Mouse (Mus musculus) limb, embryonic 13.5 days (tissue): ENCODE results near the gene Cox8c. TPM values are rescaled to one million over a fixed set of nuclear protein-coding genes. Genes with fewer than 3 reads are reported as not detected.

ENCODE experiments used
- ATAC-seq: fragments of 200-750 bp; cut with Nextera tagmentation; 2 replicates; pipeline ENCODE4 v1.8.0; 2017; ENCODE audit warnings: low read depth, moderate number of reproducible peaks, moderate TSS enrichment; ENCODE audit not compliant: low FRiP score
- H3K27ac ChIP-seq: fragments of 300-500 bp; sonication (generic); 2 replicates; pipeline ENCODE4 v1.5.1; 2015; ENCODE audit warnings: inconsistent platforms, mild to moderate bottlenecking, moderate library complexity
- H3K27me3 ChIP-seq: fragments of 300-500 bp; sonication (generic); 2 replicates; pipeline ENCODE4 v1.6.1; 2015; ENCODE audit warnings: mild to moderate bottlenecking, inconsistent platforms
- H3K36me3 ChIP-seq: fragments of 300-500 bp; sonication (generic); 2 replicates; pipeline ENCODE4 v1.6.1; 2015; ENCODE audit warnings: inconsistent platforms, mild to moderate bottlenecking, moderate library complexity
- H3K4me1 ChIP-seq: fragments of 300-500 bp; sonication (generic); 2 replicates; pipeline ENCODE4 v1.6.1; 2015; ENCODE audit warnings: inconsistent platforms
- H3K4me2 ChIP-seq: fragments of 300-500 bp; sonication (generic); replicated peaks from 2 replicates; pipeline ENCODE4 v1.6.1; 2015; ENCODE audit warnings: inconsistent platforms, mild to moderate bottlenecking, moderate library complexity
- H3K4me3 ChIP-seq: fragments of 300-500 bp; sonication (generic); 2 replicates; pipeline ENCODE4 v1.5.1; 2015; ENCODE audit warnings: moderate library complexity, mild to moderate bottlenecking, inconsistent platforms
- H3K9ac ChIP-seq: fragments of 300-500 bp; sonication (generic); 2 replicates; pipeline ENCODE4 v1.6.1; 2015; ENCODE audit warnings: mild to moderate bottlenecking, inconsistent platforms
- H3K9me3 ChIP-seq: fragments of 300-500 bp; sonication (generic); 2 replicates; pipeline ENCODE4 v1.6.1; 2016; ENCODE audit warnings: inconsistent platforms
- WGBS: fragments of 180-500 bp; shearing (Covaris S2); methylation state at CpG from one replicate; pipeline ENCODE4 v1.1.7; 2015; 5-methylcytosine and 5-hydroxymethylcytosine counted together
- polyA plus RNA-seq: library from polyadenylated mRNA; unstranded; fragments of >200 nt; fragmentation: Nextera tagmentation; extraction: Ambion mirVana; gene quantifications from 2 replicates; pipeline ENCODE4 v1.2.1, GENCODE M21; 2015

The Cox8c gene
- polyA plus RNA-seq, 1 experiment from 2014 or later = not detected

GRCm38 (mm10) chr12:102929764-102930163 lies 30.6 kb downstream of the Cox8c start:
- Histone ChIP-seq H3K36me3 (no peaks in the 10 kb centered on the region), H3K27me3 (no peaks in the 10 kb centered on the region), H3K9ac (no peak overlapping the region), H3K4me1 (no peaks in the 10 kb centered on the region), H3K4me2 (no peak overlapping the region), H3K27ac (no peak overlapping the region), H3K4me3 (no peak overlapping the region), H3K9me3 (no peaks in the 10 kb centered on the region)
- no peak for ATAC-seq
- 74% methylated on average over 4 of the region's 4 CpGs for WGBS

GRCm38 (mm10) chr12:102930335-102930734 lies 31.2 kb downstream of the Cox8c start:
- 64% methylated on average over 1 of the region's 1 CpGs for WGBS
- no peaks in the 10 kb centered on the region for H3K27me3 ChIP-seq
- no peaks in the 10 kb centered on the region for H3K9me3 ChIP-seq
- no peak overlapping the region for H3K27ac ChIP-seq
- ATAC-seq = no peak
- H3K4me2 ChIP-seq = no peak overlapping the region
- H3K9ac ChIP-seq = no peak overlapping the region
- no peaks in the 10 kb centered on the region for H3K4me1 ChIP-seq
- H3K36me3 ChIP-seq = no peaks in the 10 kb centered on the region
- no peak overlapping the region for H3K4me3 ChIP-seq

GRCm38 (mm10) chr12:102930789-102931188 lies 31.7 kb downstream of the Cox8c start:
- H3K4me2 ChIP-seq = no peak overlapping the region
- 88% methylated on average over 7 of the region's 7 CpGs for WGBS
- no peaks in the 10 kb centered on the region for H3K4me1 ChIP-seq
- no peaks in the 10 kb centered on the region for H3K36me3 ChIP-seq
- H3K4me3 ChIP-seq = no peak overlapping the region
- H3K27me3 ChIP-seq = no peaks in the 10 kb centered on the region
- ATAC-seq = no peak
- no peak overlapping the region for H3K27ac ChIP-seq
- H3K9me3 ChIP-seq = no peaks in the 10 kb centered on the region
- no peak overlapping the region for H3K9ac ChIP-seq

- Histone ChIP-seq H3K36me3 (no peaks in the 10 kb centered on the region), H3K4me3 (no peak overlapping the region), H3K9ac (no peak overlapping the region), H3K9me3 (no peaks in the 10 kb centered on the region), H3K27ac (no peak overlapping the region), H3K27me3 (no peaks in the 10 kb centered on the region), H3K4me2 (no peak overlapping the region), H3K4me1 (no peaks in the 10 kb centered on the region)
- WGBS = 62% methylated on average over 1 of the region's 1 CpGs
- ATAC-seq = no peak
Measured at GRCm38 (mm10) chr12:102935892-102936291, 36.8 kb downstream of the Cox8c start.

GRCm38 (mm10) chr12:102945571-102945970 lies 46.5 kb downstream of the Cox8c start:
- Histone ChIP-seq H3K9ac (no peak overlapping the region), H3K27ac (no peak overlapping the region), H3K36me3 (no peaks in the 10 kb centered on the region), H3K4me3 (no peak overlapping the region), H3K4me2 (no peak overlapping the region), H3K27me3 (peaks cover 39% of the 10 kb centered on the region), H3K9me3 (no peaks in the 10 kb centered on the region), H3K4me1 (peaks cover 15% of the 10 kb centered on the region)
- 87% methylated on average over 1 of the region's 1 CpGs for WGBS
- no peak for ATAC-seq

- Histone ChIP-seq H3K9me3 (no peaks in the 10 kb centered on the region), H3K9ac (no peak overlapping the region), H3K4me2 (no peak overlapping the region), H3K27me3 (peaks cover 41% of the 10 kb centered on the region), H3K4me1 (peaks cover 15% of the 10 kb centered on the region), H3K4me3 (no peak overlapping the region), H3K36me3 (no peaks in the 10 kb centered on the region), H3K27ac (no peak overlapping the region)
- ATAC-seq = no peak
- WGBS = 27% methylated on average over 10 of the region's 10 CpGs
Measured at GRCm38 (mm10) chr12:102947826-102948225, 48.7 kb downstream of the Cox8c start.

- Histone ChIP-seq H3K9me3 (no peaks in the 10 kb centered on the region), H3K36me3 (no peaks in the 10 kb centered on the region), H3K9ac (peak within 1 kb of the TSS; percentile 39; the same call in 1 of the 2 replicates), H3K4me3 (peak within 1 kb of the TSS; percentile 50), H3K27me3 (peaks cover 41% of the 10 kb centered on the region), H3K27ac (no peak within 1 kb of the TSS), H3K4me1 (peaks cover 15% of the 10 kb centered on the region), H3K4me2 (peak within 1 kb of the TSS; percentile 86)
- peak; percentile 49; the same call in 1 of the 2 replicates for ATAC-seq
- under 1% methylated on average over 48 of the region's 48 CpGs for WGBS
Measured at GRCm38 (mm10) chr12:102948778-102949394, 49.8 kb downstream of the Cox8c start, which contains the start of gene Unc79. Gene Unc79 (plus strand): TSS chr12:102948859.

GRCm38 (mm10) chr12:102949395-102950208 lies 50.5 kb downstream of the Cox8c start:
- Histone ChIP-seq H3K4me2 (peak overlapping the region; percentile 86), H3K36me3 (no peaks in the 10 kb centered on the region), H3K27me3 (peaks cover 41% of the 10 kb centered on the region), H3K9me3 (no peaks in the 10 kb centered on the region), H3K4me1 (peaks cover 15% of the 10 kb centered on the region), H3K4me3 (peak overlapping the region; percentile 50), H3K27ac (no peak overlapping the region), H3K9ac (no peak overlapping the region)
- under 1% methylated on average over 40 of the region's 42 CpGs for WGBS
- peak; percentile 81 for ATAC-seq

Other genes with a start within 250 kb of the Cox8c start
- 9.3 TPM in 2 replicates for gene Itpk1, start 194.4 kb upstream of the Cox8c start, polyA plus RNA-seq
- 28.1 and 30.2 TPM in 2 replicates for gene Moap1, start 155.7 kb upstream of the Cox8c start, polyA plus RNA-seq
- gene Tmem251, start 155.6 kb upstream of the Cox8c start, polyA plus RNA-seq = 10.2 and 10.4 TPM in 2 replicates
- gene Gm28051, start 141.6 kb upstream of the Cox8c start, polyA plus RNA-seq = not detected in 2 replicates
- gene Gon7, start 141.5 kb upstream of the Cox8c start, polyA plus RNA-seq = 34.9 TPM in 2 replicates
- gene Ubr7, start 141.3 kb upstream of the Cox8c start, polyA plus RNA-seq = 44.8 and 47.0 TPM in 2 replicates
- gene Gm20604, start 140.6 kb upstream of the Cox8c start, polyA plus RNA-seq = 27.2 and 30.6 TPM in 2 replicates
- 20.9 and 21.9 TPM in 2 replicates for gene Btbd7, start 20.8 kb upstream of the Cox8c start, polyA plus RNA-seq
- 0.05 and 0.20 TPM in 2 replicates for gene Unc79, start 49.5 kb downstream of the Cox8c start, polyA plus RNA-seq